Mouse (Mus musculus): Measurements from ENCODE around the gene Kif4.

- TF ChIP-seq POLR2A (IDR thresholded peaks at IDR 0.05; ENCODE audit: borderline replicate concordance, low read depth, low read length) = no peak
- TF ChIP-seq CTCF (IDR thresholded peaks at IDR 0.05; ENCODE audit: low read depth, low read length) = no peak
These were observed 3.5 kb downstream of the Kif4 start for GRCm38 (mm10) chrX:100629076-100629475.
